Mouse (Mus musculus): ENCODE results near the gene Lalba. TPM values are rescaled to one million over a fixed set of nuclear protein-coding genes. Genes with fewer than 3 reads are reported as not detected.

Lalba gene
- total and polyA plus RNA-seq, 3 experiments, result not detected

DNA sequence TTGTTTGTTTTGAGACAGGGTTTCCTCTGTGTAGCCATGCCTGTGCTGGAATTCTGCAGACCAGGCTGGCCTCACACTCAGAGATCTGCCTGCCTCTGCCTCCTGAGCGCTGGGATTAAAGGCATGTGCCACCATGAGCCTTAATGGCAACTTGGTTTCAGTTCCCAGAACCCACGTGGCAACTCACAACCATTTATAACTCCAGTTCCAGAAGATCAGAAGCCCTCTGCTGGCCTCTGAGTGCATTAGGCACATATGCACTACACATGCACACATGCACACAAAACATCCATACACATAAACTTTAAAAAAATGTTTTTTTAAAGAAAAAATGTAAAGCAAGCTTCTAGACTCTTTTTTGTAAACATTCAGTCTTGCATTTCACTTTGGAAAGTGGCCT lies 26.9 kb upstream of the Lalba start:
- no peaks in the 10 kb centered on the region for H3K79me2 ChIP-seq (replicated peaks; ENCODE audit: control insufficient read depth, extremely low read depth, insufficient read depth, poor library complexity, severe bottlenecking)
- DNase-seq (ENCODE audit: extremely low read depth), result no peak
- no peak overlapping the region for H3K9ac ChIP-seq (ENCODE audit: insufficient read depth, low read depth)
- peaks cover 2% of the 10 kb centered on the region for H3K9me3 ChIP-seq (replicated peaks; ENCODE audit: low read length)
- dilution Hi-C loops (cut with MboI; ENCODE audit: extremely low pct_ligation_motif_present, extremely low pct_unique_long_range_greater_than_20kb, low sequenced_read_pairs), result no loop called here
- H3K4me1 ChIP-seq (ENCODE audit: control insufficient read depth in 1 of 2, insufficient read depth in 2 of 2), result peaks cover 8 to 43% of the 10 kb centered on the region in 2 experiments; a peak in 3 of 4 replicates
- in situ Hi-C loops (cut with MboI; ENCODE audit: low pct_ligation_motif_present, low pct_unique_long_range_greater_than_20kb, low sequenced_read_pairs), result loop anchor here (10.0 kb wide), 1 partner anchor 325 kb away; no protein-coding TSS in a partner anchor
- no peak overlapping the region for H3K4me3 ChIP-seq (replicated peaks in 1 of 3; ENCODE audit: low read depth in 2 of 3, low read length in 2 of 3, poor library complexity in 1 of 3)
- no peaks in the 10 kb centered on the region for H3K27me3 ChIP-seq (replicated peaks)
- H3K36me3 ChIP-seq (replicated peaks in 1 of 2; ENCODE audit: control insufficient read depth in 1 of 2, insufficient read depth in 1 of 2, low read length in 1 of 2), result no peaks in the 10 kb centered on the region
- TF ChIP-seq UBTF (IDR thresholded peaks at IDR 0.05; ENCODE audit: low read depth, low read length), result no peak
- TF ChIP-seq MYC (IDR thresholded peaks at IDR 0.05; ENCODE audit: low read depth, low read length), result peak; percentile 79
- TF ChIP-seq BHLHE40 (IDR thresholded peaks at IDR 0.05; ENCODE audit: low read depth, low read length), result 0 out of 2 replicates have a peak, but pooled peaks have one; percentile 22
- peak in 1 of 2 experiments; percentile 34; a peak in 1 of 4 replicates for TF ChIP-seq CTCF (conservative IDR thresholded peaks at IDR 0.05 in 1 of 2, IDR thresholded peaks at IDR 0.05 in 1 of 2; ENCODE audit: low read depth in 2 of 2, low read length in 2 of 2)
- peak; percentile 46; the same call in 1 of the 2 replicates for TF ChIP-seq MAX (IDR thresholded peaks at IDR 0.05; ENCODE audit: low read length)
- no peak overlapping the region for H3K27ac ChIP-seq (ENCODE audit: insufficient read depth, low read depth)
- H3K4me2 ChIP-seq (ENCODE audit: insufficient read depth, low read depth, poor library complexity, severe bottlenecking), result no peak overlapping the region

DNA sequence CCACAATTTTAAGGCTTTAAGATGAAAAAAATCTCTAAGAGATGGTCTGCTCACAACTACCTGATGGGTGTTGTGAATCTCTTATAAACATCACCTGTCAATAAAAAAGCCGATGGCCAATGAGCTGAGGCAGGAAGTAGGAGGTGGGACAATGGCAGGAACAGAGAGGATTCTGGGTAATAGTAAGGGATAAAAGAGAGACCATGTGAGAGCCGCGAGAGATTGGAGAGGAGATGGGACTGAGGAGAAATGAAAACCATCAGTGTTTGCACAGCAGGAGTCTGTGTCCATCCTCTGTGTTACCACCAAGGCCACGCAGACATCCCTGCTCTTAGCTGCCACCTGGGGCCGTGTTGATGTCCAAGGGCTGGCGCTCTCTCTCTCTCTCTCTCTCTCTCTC lies 24.8 kb upstream of the Lalba start:
- Histone ChIP-seq H3K79me2 (replicated peaks; ENCODE audit: control insufficient read depth, extremely low read depth, insufficient read depth, poor library complexity, severe bottlenecking) (no peaks in the 10 kb centered on the region), H3K27ac (ENCODE audit: insufficient read depth, low read depth) (no peak overlapping the region), H3K27me3 (replicated peaks) (no peaks in the 10 kb centered on the region), H3K9me3 (replicated peaks; ENCODE audit: low read length) (peaks cover 2% of the 10 kb centered on the region), H3K4me1 (ENCODE audit: control insufficient read depth in 1 of 2, insufficient read depth in 2 of 2) (peaks cover 6 to 27% of the 10 kb centered on the region in 2 experiments), H3K9ac (ENCODE audit: insufficient read depth, low read depth) (no peak overlapping the region), H3K4me3 (replicated peaks in 1 of 3; ENCODE audit: low read depth in 2 of 3, low read length in 2 of 3, poor library complexity in 1 of 3) (no peak overlapping the region), H3K36me3 (replicated peaks in 1 of 2; ENCODE audit: control insufficient read depth in 1 of 2, insufficient read depth in 1 of 2, low read length in 1 of 2) (no peaks in the 10 kb centered on the region), H3K4me2 (ENCODE audit: insufficient read depth, low read depth, poor library complexity, severe bottlenecking) (no peak overlapping the region)
- TF ChIP-seq POLR2A (IDR thresholded peaks at IDR 0.05; ENCODE audit: low read depth, low read length), result no peak
- no peak for TF ChIP-seq UBTF (IDR thresholded peaks at IDR 0.05; ENCODE audit: low read depth, low read length)
- no peak for TF ChIP-seq TBP (conservative IDR thresholded peaks at IDR 0.05; ENCODE audit: low read depth, low read length)
- no peak for TF ChIP-seq MAFK (IDR thresholded peaks at IDR 0.05; ENCODE audit: insufficient replicate concordance, low read length)
- TF ChIP-seq RAD21 (IDR thresholded peaks at IDR 0.05; ENCODE audit: low read depth, low read length), result no peak
- dilution Hi-C loops (cut with MboI; ENCODE audit: extremely low pct_ligation_motif_present, extremely low pct_unique_long_range_greater_than_20kb, low sequenced_read_pairs), result no loop called here
- in situ Hi-C loops (cut with MboI; ENCODE audit: low pct_ligation_motif_present, low pct_unique_long_range_greater_than_20kb, low sequenced_read_pairs), result loop anchor here (10.0 kb wide), 1 partner anchor 323 kb away; no protein-coding TSS in a partner anchor
- no peak for DNase-seq (ENCODE audit: extremely low read depth)

DNA sequence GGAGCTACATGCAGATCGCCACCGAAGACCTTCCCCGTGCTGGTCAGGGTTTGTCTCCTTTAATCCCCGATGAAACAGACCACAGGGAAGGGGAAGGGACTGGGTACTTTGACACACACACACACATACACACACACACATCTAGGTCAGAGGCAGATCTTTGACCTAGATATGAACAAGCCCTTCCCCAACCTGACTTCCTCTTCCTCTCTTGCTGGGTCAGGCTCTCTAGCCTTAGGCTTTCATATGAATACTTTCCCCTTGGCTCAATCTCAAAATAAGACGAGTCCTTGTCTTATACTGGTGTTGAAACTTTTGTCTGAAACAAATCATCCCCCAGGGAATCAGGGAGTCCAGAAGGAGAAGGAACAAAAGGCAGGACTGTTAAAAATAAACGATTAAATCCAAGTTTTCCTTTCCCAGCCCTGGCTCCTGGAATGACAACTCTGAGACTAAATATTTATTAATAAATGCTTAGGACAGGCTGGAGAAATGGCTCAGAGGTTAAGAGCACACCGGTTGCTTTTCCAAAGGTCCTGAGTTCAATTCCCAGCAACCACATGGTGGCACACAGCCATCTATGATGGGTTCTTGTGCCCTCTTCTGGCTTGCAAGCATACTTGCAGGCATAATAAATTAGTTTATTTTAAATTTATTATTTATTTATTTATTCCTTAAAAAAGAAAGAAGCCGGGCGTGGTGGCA lies 23.9 kb upstream of the Lalba start:
- no peak overlapping the region for H3K27ac ChIP-seq (ENCODE audit: insufficient read depth, low read depth)
- in situ Hi-C loops (cut with MboI; ENCODE audit: low pct_ligation_motif_present, low pct_unique_long_range_greater_than_20kb, low sequenced_read_pairs), result loop anchor here (10.0 kb wide), 1 partner anchor 322 kb away; no protein-coding TSS in a partner anchor
- no peak overlapping the region for H3K4me3 ChIP-seq (replicated peaks in 1 of 3; ENCODE audit: low read depth in 2 of 3, low read length in 2 of 3, poor library complexity in 1 of 3)

More for the DNA sequence above, 23.9 kb upstream of the Lalba start:
- Histone ChIP-seq H3K4me2 (ENCODE audit: insufficient read depth, low read depth, poor library complexity, severe bottlenecking) (no peak overlapping the region), H3K4me1 (ENCODE audit: control insufficient read depth in 1 of 2, insufficient read depth in 2 of 2) (peaks cover 5 to 17% of the 10 kb centered on the region in 2 experiments), H3K9me3 (replicated peaks; ENCODE audit: low read length) (peaks cover 2% of the 10 kb centered on the region), H3K9ac (ENCODE audit: insufficient read depth, low read depth) (no peak overlapping the region), H3K27me3 (replicated peaks) (no peaks in the 10 kb centered on the region), H3K79me2 (replicated peaks; ENCODE audit: control insufficient read depth, extremely low read depth, insufficient read depth, poor library complexity, severe bottlenecking) (no peaks in the 10 kb centered on the region), H3K36me3 (replicated peaks in 1 of 2; ENCODE audit: control insufficient read depth in 1 of 2, insufficient read depth in 1 of 2, low read length in 1 of 2) (no peaks in the 10 kb centered on the region)
- DNase-seq (ENCODE audit: extremely low read depth), result no peak
- dilution Hi-C loops (cut with MboI; ENCODE audit: extremely low pct_ligation_motif_present, extremely low pct_unique_long_range_greater_than_20kb, low sequenced_read_pairs), result no loop called here
- no peak for TF ChIP-seq NELFE (IDR thresholded peaks at IDR 0.05; ENCODE audit: low read depth, low read length)
- peak in 1 of 2 experiments; percentile 26; a peak in 2 of 4 replicates for TF ChIP-seq CTCF (conservative IDR thresholded peaks at IDR 0.05 in 1 of 2, IDR thresholded peaks at IDR 0.05 in 1 of 2; ENCODE audit: low read depth in 2 of 2, low read length in 2 of 2)

All from CH12.LX (cell line).